Mouse (Mus musculus): ENCODE data around the gene Gng13. TPM values are rescaled to one million over a fixed set of nuclear protein-coding genes. Genes with fewer than 3 reads are reported as not detected.

Gene Gng13
- polyA plus RNA-seq (2014; fragmentation: Nextera tagmentation; extraction: Ambion mirVana) = 8.1 and 10.0 TPM in 2 replicates

DNA sequence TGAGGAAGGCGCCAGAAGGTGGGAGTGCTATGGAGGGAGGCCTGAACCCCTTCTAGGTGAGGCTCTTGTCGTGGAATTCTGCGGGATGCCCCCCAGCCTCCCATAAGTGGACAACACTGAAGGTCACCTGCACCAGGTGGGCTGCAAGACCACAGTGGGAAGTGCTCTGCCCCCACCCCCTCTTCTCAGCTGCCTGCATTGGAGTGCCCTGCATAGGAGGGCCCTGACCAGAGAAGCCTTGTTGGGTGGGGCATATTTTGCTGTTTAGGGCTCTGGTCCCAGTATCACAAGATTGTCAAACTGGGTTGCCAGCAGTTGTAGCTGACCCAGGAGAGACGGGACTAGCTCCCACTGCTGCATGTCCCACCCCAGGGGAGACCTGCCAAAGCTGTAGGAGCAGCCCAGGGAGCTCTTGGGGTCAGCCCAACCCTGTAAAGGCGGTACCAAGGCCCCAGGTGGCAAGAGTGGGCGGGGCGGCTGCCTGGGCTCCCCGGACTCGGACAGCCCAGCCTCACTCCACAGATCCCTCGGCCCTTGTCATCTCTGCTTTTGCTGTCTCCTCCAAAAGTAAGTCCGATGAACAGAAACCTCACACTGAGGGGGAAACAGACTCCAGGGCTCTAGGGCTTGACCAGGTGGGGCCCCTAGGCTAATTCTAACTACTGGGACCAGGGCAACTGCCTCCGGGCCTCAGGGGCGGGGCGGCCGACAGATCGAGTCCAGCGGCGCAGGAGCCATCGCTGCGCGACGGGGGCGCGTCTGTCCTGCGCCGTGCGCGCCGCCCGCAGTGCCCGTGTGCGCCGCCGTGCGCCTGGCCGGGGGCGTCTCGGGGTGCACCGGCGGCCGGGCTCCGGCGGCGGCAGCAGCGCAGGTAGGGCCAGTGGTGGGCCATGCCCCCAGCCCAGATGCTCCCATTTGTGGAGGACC is at the start of gene Gng13:
Gene Gng13, plus strand, starts transcription at position 461 of the 927 bp plus-strand sequence.
- Histone ChIP-seq H3K27ac (no peak within 1 kb of the TSS), H3K4me2 (replicated peaks) (peak within 1 kb of the TSS; percentile 72), H3K4me1 (replicated peaks; ENCODE audit: control insufficient read depth, insufficient read depth, low read length) (0 out of 2 replicates have a peak, but pooled peaks cover 7% of the 10 kb centered on the region), H3K9me3 (ENCODE audit: control insufficient read depth, low read length) (no peaks in the 10 kb centered on the region), H3K9ac (peak within 1 kb of the TSS; percentile 54), H3K27me3 (ENCODE audit: control insufficient read depth, insufficient read depth, low read length) (peaks cover 18% of the 10 kb centered on the region), H3K36me3 (replicated peaks; ENCODE audit: control insufficient read depth, insufficient read depth) (no peaks in the 10 kb centered on the region), H3K4me3 (replicated peaks; ENCODE audit: low read length) (peak within 1 kb of the TSS; percentile 35)
- ATAC-seq (ENCODE audit: low FRiP score) (no peak), DNase-seq (ENCODE audit: low spot score) (no peak)
- 2% methylated on average over 45 of the region's 45 CpGs for WGBS

DNA sequence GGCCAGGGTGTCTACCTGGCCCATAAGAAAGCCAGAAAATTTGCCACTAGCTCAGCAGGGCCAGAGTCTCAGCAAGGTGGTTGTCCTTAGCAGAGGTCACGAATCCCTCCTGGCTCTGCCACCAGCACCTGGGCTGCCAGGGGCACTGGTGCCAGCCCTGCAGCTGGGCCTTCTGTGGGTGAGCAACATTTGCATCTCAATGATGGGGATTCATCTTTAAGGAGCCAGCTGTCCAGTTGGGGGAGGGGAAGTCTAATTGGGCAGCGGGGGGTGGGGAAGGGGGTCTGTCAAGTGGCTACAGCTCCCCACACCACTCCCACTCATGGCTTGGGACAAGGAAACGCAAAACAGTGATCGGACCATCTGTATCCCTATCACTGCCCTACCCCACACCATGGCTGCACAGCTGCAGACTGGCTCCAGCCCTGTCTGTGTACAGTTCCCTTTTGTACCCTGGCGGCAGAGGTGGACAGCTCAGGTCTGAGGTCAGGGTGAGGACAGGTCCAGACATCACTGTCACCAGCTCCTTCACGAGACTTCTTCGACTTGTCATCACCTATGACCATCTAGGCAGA is 48.4 kb upstream of the Gng13 start:
- Histone ChIP-seq H3K9ac (no peak overlapping the region), H3K27me3 (ENCODE audit: control insufficient read depth, insufficient read depth, low read length) (no peaks in the 10 kb centered on the region), H3K4me3 (replicated peaks; ENCODE audit: low read length) (no peak overlapping the region), H3K4me1 (replicated peaks; ENCODE audit: control insufficient read depth, insufficient read depth, low read length) (peaks cover 6% of the 10 kb centered on the region; the same call in 1 of the 2 replicates), H3K27ac (no peak overlapping the region), H3K4me2 (replicated peaks) (no peak overlapping the region), H3K9me3 (ENCODE audit: control insufficient read depth, low read length) (no peaks in the 10 kb centered on the region), H3K36me3 (replicated peaks; ENCODE audit: control insufficient read depth, insufficient read depth) (no peaks in the 10 kb centered on the region)
- DNase-seq (ENCODE audit: low spot score) = no peak
- no peak for ATAC-seq (ENCODE audit: low FRiP score)
- WGBS = 59% methylated on average over 7 of the region's 7 CpGs

DNA sequence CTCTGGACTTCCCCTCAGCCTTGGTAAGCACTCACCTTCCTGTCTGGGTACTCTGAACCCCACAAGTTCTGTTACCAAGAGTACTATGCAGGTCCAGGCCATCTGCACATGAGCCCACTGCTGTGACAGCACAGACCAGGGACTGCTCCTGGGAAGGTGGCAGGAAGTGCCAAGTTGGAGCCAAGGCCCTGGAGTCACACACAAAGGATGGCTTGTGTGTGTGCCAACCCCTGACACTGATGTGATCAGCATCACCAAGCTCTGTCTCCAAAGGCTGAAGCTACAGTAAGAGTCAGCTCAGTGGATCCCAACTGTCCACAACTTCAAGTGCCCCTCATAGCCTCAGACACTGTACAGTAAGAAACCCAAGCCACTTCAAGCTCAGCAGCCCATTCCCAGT is 44.0 kb upstream of the Gng13 start:
- H3K27ac ChIP-seq = no peak overlapping the region
- no peak overlapping the region for H3K4me2 ChIP-seq (replicated peaks)
- H3K4me3 ChIP-seq (replicated peaks; ENCODE audit: low read length) = no peak overlapping the region
- no peaks in the 10 kb centered on the region for H3K9me3 ChIP-seq (ENCODE audit: control insufficient read depth, low read length)
- H3K4me1 ChIP-seq (replicated peaks; ENCODE audit: control insufficient read depth, insufficient read depth, low read length) = no peaks in the 10 kb centered on the region
- H3K9ac ChIP-seq = no peak overlapping the region
- no peaks in the 10 kb centered on the region for H3K36me3 ChIP-seq (replicated peaks; ENCODE audit: control insufficient read depth, insufficient read depth)
- DNase-seq (ENCODE audit: low spot score) = no peak
- no peaks in the 10 kb centered on the region for H3K27me3 ChIP-seq (ENCODE audit: control insufficient read depth, insufficient read depth, low read length)
- no peak for ATAC-seq (ENCODE audit: low FRiP score)

DNA sequence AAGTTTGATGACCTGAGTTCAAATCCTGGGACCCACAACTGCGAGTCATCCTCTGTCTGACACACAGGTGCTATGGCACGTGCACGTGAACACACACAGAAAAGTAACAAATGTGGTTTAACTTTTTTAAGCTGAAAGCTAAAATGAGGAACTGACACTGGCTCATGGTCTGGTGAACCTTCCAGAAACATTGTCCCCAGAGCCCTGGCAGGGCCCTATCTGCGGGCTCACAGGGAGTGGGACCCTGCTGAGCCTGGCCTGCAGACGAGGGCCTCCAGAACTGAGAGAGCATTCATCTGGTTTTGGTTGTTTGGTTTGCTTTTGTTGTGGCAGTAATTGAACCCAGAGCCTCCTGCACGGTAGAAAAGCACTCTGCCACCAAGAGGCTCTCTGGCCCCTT is 39.0 kb upstream of the Gng13 start:
- WGBS = 57% methylated on average over 6 of the region's 6 CpGs
- DNase-seq (ENCODE audit: low spot score) = no peak
- Histone ChIP-seq H3K27ac (no peak overlapping the region), H3K9me3 (ENCODE audit: control insufficient read depth, low read length) (no peaks in the 10 kb centered on the region), H3K27me3 (ENCODE audit: control insufficient read depth, insufficient read depth, low read length) (no peaks in the 10 kb centered on the region), H3K4me2 (replicated peaks) (no peak overlapping the region), H3K4me1 (replicated peaks; ENCODE audit: control insufficient read depth, insufficient read depth, low read length) (peaks cover 10% of the 10 kb centered on the region), H3K9ac (no peak overlapping the region), H3K36me3 (replicated peaks; ENCODE audit: control insufficient read depth, insufficient read depth) (no peaks in the 10 kb centered on the region), H3K4me3 (replicated peaks; ENCODE audit: low read length) (no peak overlapping the region)
- ATAC-seq (ENCODE audit: low FRiP score) = no peak

DNA sequence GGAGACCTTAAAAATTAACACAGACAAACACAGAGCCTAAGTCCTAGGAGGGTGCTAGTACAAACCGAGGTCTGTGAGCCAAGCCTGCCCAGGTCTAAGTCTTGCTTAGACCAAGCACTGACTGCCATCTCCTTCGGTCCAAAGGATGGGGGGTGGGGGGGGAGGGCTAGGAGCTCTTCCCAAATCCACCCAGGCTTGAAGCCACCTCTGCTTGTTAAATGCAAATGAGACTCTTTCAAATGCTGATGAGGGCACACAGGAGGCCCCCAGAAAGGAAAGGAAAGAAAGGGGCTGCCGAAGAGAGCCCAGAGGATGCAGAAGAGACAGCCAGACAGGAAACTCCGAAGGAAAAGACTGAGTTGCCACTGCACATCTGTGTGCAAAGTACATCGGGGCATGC is 37.2 kb upstream of the Gng13 start:
- no peak for DNase-seq (ENCODE audit: low spot score)
- H3K9ac ChIP-seq = no peak overlapping the region
- H3K27me3 ChIP-seq (ENCODE audit: control insufficient read depth, insufficient read depth, low read length) = no peaks in the 10 kb centered on the region
- no peak overlapping the region for H3K27ac ChIP-seq
- no peak for ATAC-seq (ENCODE audit: low FRiP score)
- no peak overlapping the region for H3K4me3 ChIP-seq (replicated peaks; ENCODE audit: low read length)
- no peaks in the 10 kb centered on the region for H3K9me3 ChIP-seq (ENCODE audit: control insufficient read depth, low read length)
- H3K4me1 ChIP-seq (replicated peaks; ENCODE audit: control insufficient read depth, insufficient read depth, low read length) = peaks cover 10% of the 10 kb centered on the region
- no peak overlapping the region for H3K4me2 ChIP-seq (replicated peaks)
- WGBS = 5% methylated on average over 5 of the region's 5 CpGs
- no peaks in the 10 kb centered on the region for H3K36me3 ChIP-seq (replicated peaks; ENCODE audit: control insufficient read depth, insufficient read depth)

DNA sequence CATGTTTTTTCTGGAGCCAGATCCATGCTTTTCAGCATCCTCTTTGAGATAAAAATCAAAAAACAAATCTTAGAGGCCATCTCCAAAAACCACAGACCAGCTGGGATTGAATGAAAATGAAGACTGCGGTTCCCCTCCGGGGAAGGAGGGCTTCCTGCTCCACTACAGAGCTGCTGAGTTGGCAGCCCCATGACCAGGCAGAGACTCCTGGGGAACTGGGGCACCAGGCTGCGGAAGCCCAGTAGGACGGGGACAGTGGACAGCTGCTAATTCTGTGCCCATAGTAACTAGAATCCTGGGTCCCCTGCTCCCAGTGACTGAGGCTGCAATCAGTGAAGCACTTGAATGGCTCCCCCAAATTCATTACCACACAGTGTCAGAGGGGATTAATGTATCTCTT is 35.3 kb upstream of the Gng13 start:
- ATAC-seq (ENCODE audit: low FRiP score) (no peak), DNase-seq (ENCODE audit: low spot score) (no peak)
- WGBS = 78% methylated on average over 4 of the region's 4 CpGs
- no peaks in the 10 kb centered on the region for H3K27me3 ChIP-seq (ENCODE audit: control insufficient read depth, insufficient read depth, low read length)
- H3K4me2 ChIP-seq (replicated peaks) = no peak overlapping the region
- H3K4me1 ChIP-seq (replicated peaks; ENCODE audit: control insufficient read depth, insufficient read depth, low read length) = peaks cover 10% of the 10 kb centered on the region
- H3K9me3 ChIP-seq (ENCODE audit: control insufficient read depth, low read length) = no peaks in the 10 kb centered on the region
- H3K4me3 ChIP-seq (replicated peaks; ENCODE audit: low read length) = no peak overlapping the region
- H3K36me3 ChIP-seq (replicated peaks; ENCODE audit: control insufficient read depth, insufficient read depth) = no peaks in the 10 kb centered on the region
- no peak overlapping the region for H3K27ac ChIP-seq
- no peak overlapping the region for H3K9ac ChIP-seq

DNA sequence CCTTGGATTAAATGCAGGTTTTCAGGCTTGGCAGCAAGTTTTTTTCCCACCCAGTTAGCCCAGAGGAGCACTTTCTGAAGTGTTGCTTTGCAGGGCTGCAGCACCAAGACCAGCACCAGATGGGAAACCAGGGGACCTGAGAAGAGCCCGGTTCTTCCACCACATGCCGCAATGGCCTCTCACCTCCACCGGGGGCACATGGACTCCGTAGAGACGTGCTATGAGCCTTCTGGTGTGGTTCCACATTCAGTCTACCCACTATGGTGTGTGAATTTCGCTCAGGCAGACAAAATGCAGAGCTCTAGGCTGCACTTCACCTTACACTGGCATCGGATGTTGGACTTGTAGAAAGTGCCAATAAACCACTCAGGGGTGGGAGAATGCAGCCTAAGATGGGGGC is 30.6 kb upstream of the Gng13 start:
- Histone ChIP-seq H3K4me3 (replicated peaks; ENCODE audit: low read length) (no peak overlapping the region), H3K9ac (no peak overlapping the region), H3K4me2 (replicated peaks) (no peak overlapping the region), H3K36me3 (replicated peaks; ENCODE audit: control insufficient read depth, insufficient read depth) (no peaks in the 10 kb centered on the region), H3K4me1 (replicated peaks; ENCODE audit: control insufficient read depth, insufficient read depth, low read length) (no peaks in the 10 kb centered on the region), H3K27me3 (ENCODE audit: control insufficient read depth, insufficient read depth, low read length) (no peaks in the 10 kb centered on the region; the same call in 1 of the 2 replicates), H3K27ac (no peak overlapping the region), H3K9me3 (ENCODE audit: control insufficient read depth, low read length) (no peaks in the 10 kb centered on the region)
- no peak for ATAC-seq (ENCODE audit: low FRiP score)
- no peak for DNase-seq (ENCODE audit: low spot score)
- WGBS = 48% methylated on average over 7 of the region's 7 CpGs

DNA sequence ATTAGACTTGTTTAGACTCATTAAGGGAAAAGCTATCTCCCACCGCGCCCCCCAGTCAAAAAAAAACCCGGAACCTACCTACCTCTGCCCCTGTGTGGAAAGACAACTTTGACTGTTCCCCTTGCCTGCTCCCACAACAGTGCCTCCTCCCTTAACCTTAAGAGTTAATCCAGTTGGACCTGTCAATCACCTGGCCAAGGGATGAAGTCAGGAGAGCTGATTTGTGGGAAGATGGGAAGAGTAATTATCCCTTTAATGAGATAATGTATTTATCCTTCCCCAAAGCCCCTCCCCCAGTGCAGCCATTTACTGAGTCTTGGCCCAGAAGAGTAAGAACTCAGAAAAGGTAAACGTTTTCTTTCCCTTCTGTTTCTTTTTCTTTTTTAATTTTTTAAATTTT is 28.0 kb upstream of the Gng13 start:
- no peak overlapping the region for H3K9ac ChIP-seq
- no peak for DNase-seq (ENCODE audit: low spot score)
- H3K36me3 ChIP-seq (replicated peaks; ENCODE audit: control insufficient read depth, insufficient read depth) = no peaks in the 10 kb centered on the region
- no peak overlapping the region for H3K27ac ChIP-seq
- H3K9me3 ChIP-seq (ENCODE audit: control insufficient read depth, low read length) = no peaks in the 10 kb centered on the region
- no peaks in the 10 kb centered on the region; the same call in 1 of the 2 replicates for H3K27me3 ChIP-seq (ENCODE audit: control insufficient read depth, insufficient read depth, low read length)
- no peak overlapping the region for H3K4me2 ChIP-seq (replicated peaks)
- H3K4me1 ChIP-seq (replicated peaks; ENCODE audit: control insufficient read depth, insufficient read depth, low read length) = no peaks in the 10 kb centered on the region
- H3K4me3 ChIP-seq (replicated peaks; ENCODE audit: low read length) = no peak overlapping the region
- WGBS = 81% methylated on average over 4 of the region's 4 CpGs
- ATAC-seq (ENCODE audit: low FRiP score) = no peak

DNA sequence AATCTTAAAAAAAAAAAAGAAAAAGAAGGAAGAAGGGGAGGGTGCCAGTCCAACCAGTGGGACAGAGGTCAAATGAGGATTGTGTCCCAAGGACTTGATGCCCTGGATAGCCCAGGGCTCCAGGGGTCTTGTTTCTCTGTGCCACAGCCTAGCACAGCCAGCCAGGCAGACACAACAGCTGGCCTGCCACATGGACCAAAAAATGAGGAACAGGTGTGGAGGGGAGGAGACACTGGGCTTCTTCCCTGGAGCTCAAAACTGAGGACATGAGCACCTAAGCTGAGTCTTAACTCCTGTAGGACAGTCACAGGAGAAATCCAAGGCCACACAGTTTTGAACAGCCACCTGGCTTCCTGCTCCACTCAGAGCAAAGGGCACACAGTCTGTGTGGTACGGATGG is 20.7 kb upstream of the Gng13 start:
- ATAC-seq (ENCODE audit: low FRiP score) (no peak), DNase-seq (ENCODE audit: low spot score) (no peak)
- no peaks in the 10 kb centered on the region for H3K4me1 ChIP-seq (replicated peaks; ENCODE audit: control insufficient read depth, insufficient read depth, low read length)
- no peaks in the 10 kb centered on the region for H3K9me3 ChIP-seq (ENCODE audit: control insufficient read depth, low read length)
- no peak overlapping the region for H3K27ac ChIP-seq
- H3K9ac ChIP-seq = no peak overlapping the region
- H3K4me2 ChIP-seq (replicated peaks) = no peak overlapping the region
- H3K27me3 ChIP-seq (ENCODE audit: control insufficient read depth, insufficient read depth, low read length) = 0 out of 2 replicates have a peak, but pooled peaks cover 5% of the 10 kb centered on the region
- H3K4me3 ChIP-seq (replicated peaks; ENCODE audit: low read length) = no peak overlapping the region
- WGBS = 48% methylated on average over 1 of the region's 1 CpGs
- no peaks in the 10 kb centered on the region for H3K36me3 ChIP-seq (replicated peaks; ENCODE audit: control insufficient read depth, insufficient read depth)

Measured in hindbrain, embryonic 14.5 days (tissue).